Mouse (Mus musculus) heart, adult 2 months (tissue): ENCODE measurements around the gene Olfr15. TPM values are rescaled to one million over a fixed set of nuclear protein-coding genes. Genes with fewer than 3 reads are reported as not detected.
A peak's percentile ranks its signal among the peaks of the same experiment; 100 is the strongest.

ENCODE experiments used
- DNase-seq, 2 experiments: peaks; one replicate each; pipeline ENCODE4 v3.0.0; 2021
- H3K27ac ChIP-seq: fragments of 200-600 bp; 2 replicates; pipeline ENCODE4 v1.8.1; 2022
- H3K27me3 ChIP-seq: fragments of 200-500 bp; 2 replicates; pipeline ENCODE4 v1.6.1; 2012; ENCODE audit warnings: mild to moderate bottlenecking, low read length, inconsistent platforms, mixed read lengths; ENCODE audit not compliant: control insufficient read depth, insufficient read depth
- H3K36me3 ChIP-seq: fragments of 200-500 bp; 2 replicates; pipeline ENCODE4 v1.6.1; 2012; ENCODE audit warnings: low read length, inconsistent platforms; ENCODE audit not compliant: control insufficient read depth, insufficient read depth
- H3K4me1 ChIP-seq: fragments of 200-500 bp; 2 replicates; pipeline ENCODE4 v1.6.1; 2011; ENCODE audit warnings: low read length; ENCODE audit not compliant: control insufficient read depth, insufficient read depth
- H3K4me3 ChIP-seq: fragments of 200-600 bp; 2 replicates; pipeline ENCODE4 v1.8.1; 2022
- H3K79me2 ChIP-seq: fragments of 200-500 bp; replicated peaks from 2 replicates; pipeline ENCODE4 v1.6.1; 2012; ENCODE audit warnings: mild to moderate bottlenecking, inconsistent platforms, low read length, moderate library complexity, mixed read lengths; ENCODE audit not compliant: control insufficient read depth, insufficient read depth
- H3K9ac ChIP-seq: fragments of 200-500 bp; 2 replicates; pipeline ENCODE4 v1.6.1; 2012; ENCODE audit warnings: low read depth, mild to moderate bottlenecking, control low read depth, inconsistent platforms, low read length, mixed read lengths
- CTCF ChIP-seq: fragments of 200-600 bp; IDR thresholded peaks from 2 replicates; pipeline ENCODE4 v1.8.1; 2022; ENCODE audit warnings: antibody characterized with exemption, mild to moderate bottlenecking, moderate library complexity
- EP300 ChIP-seq: fragments of 200-500 bp; IDR thresholded peaks from 2 replicates; pipeline ENCODE4 v1.6.1; 2011; ENCODE audit warnings: low read depth, low read length, control low read depth; ENCODE audit not compliant: insufficient read depth
- POLR2A ChIP-seq: fragments of 200-500 bp; IDR thresholded peaks from 2 replicates; pipeline ENCODE4 v1.6.1; 2011; ENCODE audit warnings: mild to moderate bottlenecking, low read depth, low read length, control low read depth; ENCODE audit not compliant: insufficient read depth
- WGBS: fragments of 180-500 bp; shearing (Covaris S2); methylation state at CpG from one replicate; pipeline ENCODE4 v1.1.7; 2018; 5-methylcytosine and 5-hydroxymethylcytosine counted together
- intact Hi-C: fragments of 180-260 bp; cut with DNase I; formaldehyde crosslinking; loops from one replicate; pipeline ENCODE4 v1.15.1; 2025
- polyA plus RNA-seq: library from polyadenylated mRNA; depleted of rRNA; stranded (reverse); fragments of >200 nt; gene quantifications from 2 replicates; pipeline ENCODE4 v1.2.3, GENCODE M21; 2012
- total RNA-seq, 2 experiments: library from RNA; stranded (reverse); gene quantifications; 2 replicates each; pipeline ENCODE4 v1.2.3; 2021

The Olfr15 gene
- total and polyA plus RNA-seq, 3 experiments: not detected

- Histone ChIP-seq H3K27ac (no peak overlapping the region), H3K36me3 (no peaks in the 10 kb centered on the region), H3K79me2 (no peaks in the 10 kb centered on the region), H3K4me1 (no peaks in the 10 kb centered on the region), H3K4me3 (no peak overlapping the region), H3K27me3 (no peaks in the 10 kb centered on the region), H3K9ac (no peak overlapping the region)
- no peak for DNase-seq
- TF ChIP-seq CTCF (no peak), EP300 (no peak), POLR2A (no peak)
- WGBS: 63% methylated on average over 3 of the region's 3 CpGs
- intact Hi-C loops: no loop called here
These were observed 2.7 kb upstream of the Olfr15 start for GRCm38 (mm10) chr16:3828021-3828420.

GRCm38 (mm10) chr16:3829727-3830126, 951 bp upstream of the Olfr15 start:
- H3K36me3 ChIP-seq: no peaks in the 10 kb centered on the region
- H3K4me1 ChIP-seq: no peaks in the 10 kb centered on the region
- H3K79me2 ChIP-seq: no peaks in the 10 kb centered on the region
- H3K4me3 ChIP-seq: no peak overlapping the region
- WGBS: 77% methylated on average over 2 of the region's 2 CpGs
- intact Hi-C loops: no loop called here
- TF ChIP-seq CTCF (no peak), EP300 (no peak), POLR2A (no peak)
- no peak overlapping the region for H3K27ac ChIP-seq
- no peak overlapping the region for H3K9ac ChIP-seq
- no peaks in the 10 kb centered on the region for H3K27me3 ChIP-seq
- DNase-seq: no peak

- no peak for DNase-seq
- Histone ChIP-seq H3K36me3 (no peaks in the 10 kb centered on the region), H3K4me1 (no peaks in the 10 kb centered on the region), H3K4me3 (no peak overlapping the region), H3K79me2 (no peaks in the 10 kb centered on the region), H3K27me3 (no peaks in the 10 kb centered on the region), H3K27ac (no peak overlapping the region), H3K9ac (no peak overlapping the region)
- WGBS: 65% methylated on average over 2 of the region's 2 CpGs
- TF ChIP-seq POLR2A (no peak), CTCF (no peak), EP300 (no peak)
- intact Hi-C loops: no loop called here
These were observed 4.8 kb downstream of the Olfr15 start for GRCm38 (mm10) chr16:3835461-3835860.

- no peak overlapping the region for H3K4me3 ChIP-seq
- intact Hi-C loops: no loop called here
- no peaks in the 10 kb centered on the region for H3K27me3 ChIP-seq
These were observed 8.6 kb downstream of the Olfr15 start for GRCm38 (mm10) chr16:3839157-3839885.

DNA sequence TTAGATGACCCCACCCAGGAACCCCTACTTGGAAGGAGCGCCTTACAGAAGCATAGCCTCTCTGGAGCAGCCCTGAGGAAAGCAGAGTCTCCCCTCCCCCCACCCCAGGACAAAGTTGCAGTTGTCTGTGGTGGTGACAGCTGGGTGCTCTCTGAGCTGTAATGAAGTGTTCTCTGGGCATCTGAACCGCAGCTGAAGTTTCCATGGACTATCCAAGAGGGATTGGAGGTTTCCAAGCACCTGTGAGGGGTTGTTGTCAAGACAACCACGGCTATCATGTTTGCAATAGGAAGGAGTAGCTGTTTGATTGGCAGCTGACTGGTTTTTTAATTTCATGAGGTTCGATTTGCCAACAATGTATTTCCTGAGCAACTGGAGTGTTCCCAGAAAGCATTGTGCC, 12.3 kb downstream of the Olfr15 start:
- 28% methylated on average over 4 of the region's 4 CpGs for WGBS
- Histone ChIP-seq H3K27ac (no peak overlapping the region), H3K4me3 (no peak overlapping the region), H3K79me2 (no peaks in the 10 kb centered on the region), H3K4me1 (no peaks in the 10 kb centered on the region; the same call in none of the 2 replicates), H3K27me3 (no peaks in the 10 kb centered on the region), H3K36me3 (no peaks in the 10 kb centered on the region), H3K9ac (no peak overlapping the region)
- intact Hi-C loops: loop anchor here (10.0 kb wide), 2 partner anchors 98 to 442 kb away; partner anchors contain the start of gene Zfp263
- no peak for DNase-seq
- TF ChIP-seq CTCF: no peak
- TF ChIP-seq POLR2A: no peak
- TF ChIP-seq EP300: no peak

More at GRCm38 (mm10) chr16:3839157-3839885, 8.6 kb downstream of the Olfr15 start:
- Histone ChIP-seq H3K36me3 (no peaks in the 10 kb centered on the region), H3K4me1 (no peaks in the 10 kb centered on the region), H3K9ac (no peak overlapping the region), H3K79me2 (no peaks in the 10 kb centered on the region), H3K27ac (no peak overlapping the region)
- no peak for DNase-seq
- 42% methylated on average over 17 of the region's 17 CpGs for WGBS
- TF ChIP-seq CTCF (peak; percentile 76), POLR2A (no peak), EP300 (0 out of 2 replicates have a peak, but pooled peaks have one; percentile 36)

DNA sequence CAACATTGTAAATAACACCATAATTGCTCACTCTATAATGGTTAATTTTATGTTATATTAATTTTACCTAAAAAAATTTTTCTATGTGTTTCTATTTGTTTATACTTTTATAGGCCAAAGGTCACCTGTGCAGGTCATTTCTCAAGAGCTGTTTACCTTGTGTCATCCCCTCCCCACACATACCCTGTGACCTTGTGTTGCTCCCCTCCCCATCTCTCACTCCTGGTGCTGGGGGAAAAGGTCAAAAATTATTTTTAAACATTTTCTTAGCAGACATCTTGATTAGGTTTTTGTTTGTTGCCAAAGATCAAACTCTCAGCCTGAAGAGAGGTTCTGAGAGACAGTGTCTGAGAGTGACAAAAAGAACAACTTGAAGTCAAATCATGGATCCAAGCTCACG, 13.1 kb downstream of the Olfr15 start:
- WGBS: 68% methylated on average over 1 of the region's 1 CpGs

More for the DNA sequence above, 13.1 kb downstream of the Olfr15 start:
- Histone ChIP-seq H3K4me1 (no peaks in the 10 kb centered on the region; the same call in none of the 2 replicates), H3K27me3 (no peaks in the 10 kb centered on the region), H3K4me3 (no peak overlapping the region), H3K36me3 (no peaks in the 10 kb centered on the region), H3K79me2 (no peaks in the 10 kb centered on the region), H3K9ac (no peak overlapping the region), H3K27ac (no peak overlapping the region)
- no peak for DNase-seq
- TF ChIP-seq CTCF (no peak), EP300 (no peak), POLR2A (no peak)
- intact Hi-C loops: loop anchor here (10.0 kb wide), 2 partner anchors 99 to 441 kb away; partner anchors contain the start of gene Zfp263
